ENCODE assay signal across 8 mouse cellular contexts in the genomic region with DNA sequence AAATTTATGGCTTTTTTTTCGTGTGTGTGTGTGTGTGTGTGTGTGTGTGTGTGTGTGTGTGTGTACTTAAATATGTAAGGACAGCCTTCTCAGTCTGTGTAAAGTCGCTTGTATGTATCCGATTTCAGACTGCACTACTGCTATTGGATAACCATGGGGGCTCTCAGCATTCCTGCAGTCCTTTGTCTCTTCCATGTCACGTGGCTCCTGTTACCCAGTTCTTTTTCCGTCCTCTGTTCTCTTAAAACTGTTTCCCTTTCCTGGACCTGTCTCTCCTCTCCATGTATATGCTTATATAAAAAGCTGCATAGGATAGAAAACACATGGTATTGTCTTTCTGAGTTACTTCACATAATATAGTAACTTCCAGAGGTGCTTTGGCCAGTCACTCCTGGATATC. TPM values are rescaled to one million over a fixed set of nuclear protein-coding genes. Genes with fewer than 3 reads are reported as not detected.
DNase-seq lines count a peak whose midpoint lies in the region; ATAC-seq lines count a peak whose summit lies in the region.

No protein-coding gene starts in this region.

- no peaks in the 10 kb centered on the region for H3K36me3 ChIP-seq in kidney, embryonic 15.5 days
- H3K36me3 ChIP-seq in embryonic facial prominence, embryonic 12.5 days = no peaks in the 10 kb centered on the region
- H3K36me3 ChIP-seq in intestine, embryonic 15.5 days = no peaks in the 10 kb centered on the region
- H3K36me3 ChIP-seq in neural tube, embryonic 13.5 days = no peaks in the 10 kb centered on the region

- 12% methylated on average over 5 of the region's 5 CpGs for WGBS in kidney, embryonic 15.5 days
- 11% methylated on average over 5 of the region's 5 CpGs for WGBS in embryonic facial prominence, embryonic 12.5 days
- WGBS in intestine, embryonic 15.5 days = 18% methylated on average over 5 of the region's 5 CpGs
- WGBS in neural tube, embryonic 13.5 days = 29% methylated on average over 5 of the region's 5 CpGs

- no peak overlapping the region for H3K4me3 ChIP-seq in kidney, embryonic 15.5 days (replicated peaks)
- H3K4me3 ChIP-seq in embryonic facial prominence, embryonic 12.5 days = no peak overlapping the region
- no peak overlapping the region for H3K4me3 ChIP-seq in intestine, embryonic 15.5 days (replicated peaks)
- no peak overlapping the region for H3K4me3 ChIP-seq in neural tube, embryonic 13.5 days

- intact Hi-C loops in left cerebral cortex, postnatal 36 days (cut with DNase I) = no loop called here

- no peak overlapping the region for H3K9ac ChIP-seq in kidney, embryonic 15.5 days
- no peak overlapping the region for H3K9ac ChIP-seq in embryonic facial prominence, embryonic 12.5 days
- H3K9ac ChIP-seq in intestine, embryonic 15.5 days = no peak overlapping the region
- no peak overlapping the region for H3K9ac ChIP-seq in neural tube, embryonic 13.5 days

- peaks cover 5% of the 10 kb centered on the region; the same call in 1 of the 2 replicates for H3K27me3 ChIP-seq in kidney, embryonic 15.5 days
- peaks cover 4% of the 10 kb centered on the region; the same call in 1 of the 2 replicates for H3K27me3 ChIP-seq in embryonic facial prominence, embryonic 12.5 days
- no peaks in the 10 kb centered on the region for H3K27me3 ChIP-seq in intestine, embryonic 15.5 days (replicated peaks)
- H3K27me3 ChIP-seq in neural tube, embryonic 13.5 days = no peaks in the 10 kb centered on the region

- no peaks in the 10 kb centered on the region for H3K9me3 ChIP-seq in kidney, embryonic 15.5 days (replicated peaks)
- H3K9me3 ChIP-seq in embryonic facial prominence, embryonic 12.5 days = no peaks in the 10 kb centered on the region
- no peaks in the 10 kb centered on the region for H3K9me3 ChIP-seq in intestine, embryonic 15.5 days
- no peaks in the 10 kb centered on the region for H3K9me3 ChIP-seq in neural tube, embryonic 13.5 days

- peak overlapping the region; percentile 93 for H3K27ac ChIP-seq in kidney, embryonic 15.5 days
- peak overlapping the region; percentile 92 for H3K27ac ChIP-seq in embryonic facial prominence, embryonic 12.5 days
- H3K27ac ChIP-seq in intestine, embryonic 15.5 days = peak overlapping the region; percentile 81
- peak overlapping the region; percentile 92 for H3K27ac ChIP-seq in neural tube, embryonic 13.5 days (replicated peaks)

- peak; percentile 34 for ATAC-seq in kidney, embryonic 15.5 days (replicated peaks; ENCODE audit: low FRiP score)
- ATAC-seq in embryonic facial prominence, embryonic 12.5 days (ENCODE audit: insufficient number of reproducible peaks, insufficient read depth, low FRiP score, low TSS enrichment) = peak; percentile 69; the same call in 1 of the 2 replicates
- ATAC-seq in intestine, embryonic 15.5 days = no peak
- no peak for ATAC-seq in neural tube, embryonic 13.5 days (ENCODE audit: low read depth)

- peak overlapping the region; percentile 47; the same call in 1 of the 2 replicates for H3K4me2 ChIP-seq in kidney, embryonic 15.5 days
- 0 out of 2 replicates have a peak overlapping the region, but pooled peaks have one; percentile 7 for H3K4me2 ChIP-seq in embryonic facial prominence, embryonic 12.5 days (replicated peaks)
- H3K4me2 ChIP-seq in intestine, embryonic 15.5 days (replicated peaks) = no peak overlapping the region
- peak overlapping the region; percentile 47 for H3K4me2 ChIP-seq in neural tube, embryonic 13.5 days

- H3K4me1 ChIP-seq in kidney, embryonic 15.5 days = peaks cover 20% of the 10 kb centered on the region; the same call in 1 of the 2 replicates
- H3K4me1 ChIP-seq in embryonic facial prominence, embryonic 12.5 days = peaks cover 12% of the 10 kb centered on the region
- no peaks in the 10 kb centered on the region for H3K4me1 ChIP-seq in intestine, embryonic 15.5 days (replicated peaks)
- H3K4me1 ChIP-seq in neural tube, embryonic 13.5 days (replicated peaks) = peaks cover 33% of the 10 kb centered on the region

- no peak for DNase-seq in kidney, adult 9 months
- DNase-seq in adrenal gland, postnatal 4 days (ENCODE audit: low spot score in 2 of 2) = no peak
- DNase-seq in left cerebral cortex, postnatal 36 days (ENCODE audit: low spot score in 2 of 2) = no peak
- no peak for DNase-seq in cerebellum, postnatal 36 days

RNA-seq across cellular contexts. Expression of a gene that starts 1.2 kb away (rescaled TPM):
- polyA plus RNA-seq in kidney, embryonic 15.5 days (2015; fragmentation: Nextera tagmentation; extraction: Ambion mirVana) = 363 and 376 TPM in 2 replicates
- 298 and 309 TPM in 2 replicates for polyA plus RNA-seq in embryonic facial prominence, embryonic 12.5 days (2016; fragmentation: Nextera tagmentation; extraction: Ambion mirVana)
- 506 and 511 TPM in 2 replicates for polyA plus RNA-seq in intestine, embryonic 15.5 days (2015; fragmentation: Nextera tagmentation; extraction: Ambion mirVana)
- 265 and 289 TPM in 2 replicates for polyA plus RNA-seq in neural tube, embryonic 13.5 days (2015; fragmentation: Nextera tagmentation; extraction: Ambion mirVana)
- 100 to 1,000 TPM; 189 to 231 TPM for total RNA-seq in adrenal gland, postnatal 4 days (2021)
- 100 to 1,000 TPM; 430 to 470 TPM for total RNA-seq in left cerebral cortex, postnatal 36 days (2021)

RNA-seq across cellular contexts. Expression of a gene that starts 35.3 kb away (rescaled TPM):
- 10.5 and 10.6 TPM in 2 replicates for polyA plus RNA-seq in kidney, embryonic 15.5 days (2015; fragmentation: Nextera tagmentation; extraction: Ambion mirVana)
- polyA plus RNA-seq in embryonic facial prominence, embryonic 12.5 days (2016; fragmentation: Nextera tagmentation; extraction: Ambion mirVana) = 9.2 and 10.1 TPM in 2 replicates
- polyA plus RNA-seq in intestine, embryonic 15.5 days (2015; fragmentation: Nextera tagmentation; extraction: Ambion mirVana) = 8.8 TPM in 2 replicates
- 19.8 and 20.4 TPM in 2 replicates for polyA plus RNA-seq in neural tube, embryonic 13.5 days (2015; fragmentation: Nextera tagmentation; extraction: Ambion mirVana)
- total RNA-seq in adrenal gland, postnatal 4 days (2021) = 10 to 100 TPM; 14.5 to 16.1 TPM
- 10 to 100 TPM; 21.9 to 22.3 TPM for total RNA-seq in left cerebral cortex, postnatal 36 days (2021)

RNA-seq across cellular contexts. Expression of a gene that starts 42.7 kb away (rescaled TPM):
- polyA plus RNA-seq in kidney, embryonic 15.5 days (2015; fragmentation: Nextera tagmentation; extraction: Ambion mirVana) = 0.48 and 0.70 TPM in 2 replicates
- 0.42 and 0.52 TPM in 2 replicates for polyA plus RNA-seq in embryonic facial prominence, embryonic 12.5 days (2016; fragmentation: Nextera tagmentation; extraction: Ambion mirVana)
- polyA plus RNA-seq in intestine, embryonic 15.5 days (2015; fragmentation: Nextera tagmentation; extraction: Ambion mirVana) = 0.65 and 0.69 TPM in 2 replicates
- polyA plus RNA-seq in neural tube, embryonic 13.5 days (2015; fragmentation: Nextera tagmentation; extraction: Ambion mirVana) = 0.21 and 0.40 TPM in 2 replicates
- 1 to 10 TPM; 2.1 to 2.4 TPM for total RNA-seq in adrenal gland, postnatal 4 days (2021)
- 1 to 10 TPM; 1.2 to 1.3 TPM for total RNA-seq in left cerebral cortex, postnatal 36 days (2021)

Comparison
In these comparisons a context has a peak if more than half of its experiments do, and no peak if none do; other contexts are left out.
1. ATAC-seq: peak in kidney, embryonic 15.5 days (single experiment) and embryonic facial prominence, embryonic 12.5 days (single experiment); none in intestine, embryonic 15.5 days (single experiment) and neural tube, embryonic 13.5 days (single experiment).
2. Peak in every context shown above with its lines, with median percentiles within 50 percentile points of each other: H3K27ac ChIP-seq.